Mouse (Mus musculus) layer of hippocampus, adult 18-20 months (tissue): Measurements from ENCODE around the gene Arhgap10. TPM values are rescaled to one million over a fixed set of nuclear protein-coding genes. Genes with fewer than 3 reads are reported as not detected.
"Not testable (repeated sequence)": the region's sequence is repeated elsewhere in the genome, so short reads cannot be mapped to it uniquely, and the experiment has no call there.

ENCODE experiments used
- DNase-seq, 2 experiments: peaks; one replicate each; pipeline ENCODE4 v3.0.0; 2022; ENCODE audit warnings: low spot score in 2 of 2
- total RNA-seq, 2 experiments: library from RNA; stranded (reverse); gene quantifications; 2 replicates each; pipeline ENCODE4 v1.2.3; 2021

Gene Arhgap10
- total RNA-seq, 2 experiments from 2014 or later = 11.0 to 11.3 TPM

DNA sequence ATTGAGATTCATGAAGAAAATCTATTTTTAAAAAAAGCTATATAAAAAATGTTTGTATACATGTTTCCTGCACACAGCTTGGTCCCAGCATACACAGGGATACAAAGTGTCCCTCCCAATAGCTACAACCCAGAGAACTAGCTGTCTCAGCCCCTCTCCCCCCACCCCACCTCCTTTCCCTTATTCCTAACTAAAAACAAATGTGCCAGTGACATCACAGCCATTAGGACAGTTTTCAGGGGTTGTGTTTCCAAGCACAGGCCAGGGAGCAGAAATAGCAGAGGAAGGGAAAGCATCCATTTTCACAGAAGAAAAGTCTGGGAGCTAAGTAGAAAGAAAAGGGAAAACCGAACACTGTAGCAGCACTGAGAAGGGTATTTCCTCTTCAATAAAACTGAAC is 163.6 kb downstream of the Arhgap10 start:
- DNase-seq = no peak

DNA sequence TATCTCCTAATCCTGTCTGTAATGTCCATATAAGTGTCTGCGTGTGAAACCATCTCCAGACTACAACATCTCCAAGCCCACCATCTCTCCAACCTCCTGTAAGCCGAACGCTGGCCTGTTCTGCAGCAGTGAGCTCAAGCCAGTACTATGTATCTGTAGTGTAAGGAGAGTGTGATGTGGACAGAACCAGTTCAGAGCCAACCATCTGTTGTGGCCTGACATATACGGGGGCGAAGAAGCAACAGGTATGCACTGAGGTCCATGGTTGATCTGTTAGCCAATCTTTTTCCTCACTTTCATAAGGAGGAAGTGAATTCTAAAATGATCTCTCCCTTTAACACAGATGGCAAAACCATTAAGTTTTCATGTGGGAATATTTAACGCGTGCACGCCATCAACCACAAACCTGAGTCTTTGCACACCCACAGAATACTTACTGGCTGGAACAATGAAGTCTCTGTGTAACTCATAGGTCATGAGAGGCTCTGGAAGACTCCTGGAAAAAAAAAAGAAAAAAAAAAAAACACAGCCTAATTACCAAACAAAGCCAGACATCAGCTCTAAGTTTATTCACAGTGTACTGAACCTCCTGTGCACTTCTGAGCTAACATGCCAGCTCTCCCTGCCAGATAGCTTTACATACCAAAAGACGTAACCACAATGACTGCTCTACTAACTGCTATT is 166.4 kb downstream of the Arhgap10 start:
- no peak for DNase-seq

DNA sequence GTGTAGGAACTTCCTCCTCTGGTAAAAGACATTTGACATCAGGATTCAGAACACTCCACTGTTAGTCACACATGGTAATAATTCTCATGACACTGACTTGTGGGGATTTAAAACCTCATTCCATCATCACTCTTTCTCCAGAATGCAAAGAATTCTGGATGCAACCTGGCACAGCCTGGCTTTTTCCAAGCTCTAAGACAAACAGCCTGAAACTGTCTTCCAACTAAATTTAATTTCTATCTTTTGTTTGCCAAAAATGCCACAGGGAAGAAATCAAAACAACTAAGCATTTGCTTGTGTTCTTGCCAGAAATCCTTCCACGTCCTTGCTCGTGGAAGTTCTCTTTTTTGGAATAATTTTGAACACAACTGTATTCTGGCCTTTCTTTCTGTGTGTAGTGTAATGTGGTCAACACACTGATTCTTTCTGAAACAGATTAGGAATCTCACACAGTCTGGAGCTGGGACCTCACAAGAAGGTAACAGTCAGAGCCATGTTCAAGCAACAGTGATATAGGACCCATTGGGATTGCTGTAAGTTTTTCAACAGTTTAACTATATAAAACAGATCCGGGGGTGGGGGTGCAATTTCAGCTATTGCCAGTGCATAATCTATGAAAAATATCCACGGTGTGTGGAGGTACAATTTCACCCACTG is 167.5 kb downstream of the Arhgap10 start:
- DNase-seq = no peak

- DNase-seq = no peak
These were observed 173.8 kb downstream of the Arhgap10 start for GRCm38 (mm10) chr8:77343916-77344315.

- DNase-seq = no peak
These were observed 174.4 kb downstream of the Arhgap10 start for GRCm38 (mm10) chr8:77343335-77343734.

- no peak for DNase-seq
These were observed 175.6 kb downstream of the Arhgap10 start for GRCm38 (mm10) chr8:77342144-77342543.

GRCm38 (mm10) chr8:77341329-77341728 is 176.4 kb downstream of the Arhgap10 start:
- DNase-seq = no peak

DNA sequence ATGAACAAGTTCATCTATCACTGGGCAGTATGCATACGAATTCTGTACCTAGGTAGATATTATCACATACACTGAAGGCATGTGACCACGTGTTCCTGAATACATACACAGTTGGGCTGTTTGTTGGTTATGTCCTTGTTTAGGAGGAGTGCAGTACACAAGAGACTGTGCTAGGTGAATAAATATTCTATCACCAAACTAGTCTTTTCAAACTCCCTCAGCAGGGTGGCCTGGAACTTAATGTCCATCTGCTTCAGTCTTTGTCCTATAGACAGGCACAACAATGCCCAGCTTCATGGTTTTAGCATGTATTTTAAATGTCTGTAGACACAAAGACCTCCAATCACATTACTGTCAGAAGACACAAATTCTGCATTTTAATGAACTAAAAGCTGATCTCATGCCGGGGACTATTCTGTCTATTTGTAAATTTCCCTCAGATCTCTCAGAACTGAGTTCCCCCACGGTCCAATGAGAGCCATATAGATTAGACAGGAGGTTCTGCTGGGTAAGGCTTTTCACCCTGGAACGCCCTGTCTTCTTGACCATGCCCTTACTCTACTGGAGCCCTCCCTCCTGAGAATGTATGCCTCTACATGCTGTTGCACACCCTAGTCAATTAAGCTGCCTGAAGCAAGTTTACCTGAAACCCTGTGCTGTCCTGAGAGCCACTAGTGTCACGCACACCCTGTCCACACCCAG is 177.6 kb downstream of the Arhgap10 start:
- DNase-seq = no peak

- DNase-seq = no peak
These were observed 180.5 kb downstream of the Arhgap10 start for GRCm38 (mm10) chr8:77337272-77337671.

GRCm38 (mm10) chr8:77331180-77331579 is 186.6 kb downstream of the Arhgap10 start:
- DNase-seq = no peak

DNA sequence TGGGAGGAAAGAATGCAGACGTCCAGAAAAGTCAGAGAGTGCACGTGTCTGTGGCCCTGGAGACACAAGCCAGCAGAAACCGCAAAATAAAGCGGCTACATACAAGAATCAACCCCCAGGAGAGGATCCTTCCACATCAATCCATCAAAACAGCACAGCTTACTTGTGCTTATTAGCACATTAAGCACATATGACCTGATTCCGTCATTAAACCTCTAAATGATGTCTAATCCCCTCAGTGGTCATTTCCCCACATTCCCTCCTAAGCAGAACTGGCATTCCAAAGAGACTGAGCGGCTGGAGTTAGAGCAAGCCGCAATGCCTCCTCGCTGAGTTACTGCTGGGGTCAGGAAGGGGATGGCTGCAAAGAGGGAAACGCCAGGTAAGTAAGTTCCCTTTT is 187.4 kb downstream of the Arhgap10 start:
- no peak for DNase-seq

GRCm38 (mm10) chr8:77329783-77330182 is 188.0 kb downstream of the Arhgap10 start:
- no peak for DNase-seq

GRCm38 (mm10) chr8:77328473-77328872 is 189.3 kb downstream of the Arhgap10 start:
- no peak for DNase-seq

DNA sequence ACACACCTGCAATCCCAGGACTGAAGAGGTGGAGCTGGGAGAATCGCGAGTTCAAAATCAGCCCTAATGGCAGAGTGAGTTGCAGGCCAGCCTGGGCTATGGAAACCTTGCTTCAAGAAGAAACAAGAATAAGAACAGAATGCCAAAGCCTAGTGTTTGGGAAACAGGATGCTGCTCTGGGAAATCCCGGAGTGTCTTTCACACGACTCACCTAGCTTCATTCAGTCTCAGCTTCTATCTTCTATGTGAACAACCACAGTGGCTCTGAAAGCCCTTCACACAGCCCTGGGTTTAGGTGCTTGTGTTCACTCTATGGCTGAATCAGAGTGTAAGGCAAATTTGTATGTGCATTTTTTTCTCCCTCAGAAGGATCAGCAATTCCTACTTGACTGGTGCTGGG is 190.4 kb downstream of the Arhgap10 start:
- no peak for DNase-seq

DNA sequence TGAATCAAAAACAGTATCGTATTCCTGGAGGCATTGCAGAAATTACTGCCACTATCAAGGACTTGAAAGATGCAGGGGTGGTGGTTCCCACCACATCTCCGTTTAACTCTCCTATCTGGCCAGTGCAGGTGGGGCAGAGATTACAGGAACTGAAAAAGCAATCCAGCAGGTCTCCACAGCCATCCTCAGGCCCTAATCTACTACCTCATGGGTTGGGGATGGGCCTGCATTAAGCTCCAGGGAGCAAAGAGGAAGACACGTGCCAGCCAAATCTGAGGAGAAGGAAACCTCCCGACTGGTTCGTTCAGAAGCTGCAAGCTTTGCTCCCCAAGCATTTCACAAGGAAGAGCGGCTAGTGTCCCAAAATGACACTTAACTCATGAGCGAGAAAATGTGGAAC is 195.0 kb downstream of the Arhgap10 start:
- DNase-seq = not testable (repeated sequence)

GRCm38 (mm10) chr8:77321901-77322300 is 195.9 kb downstream of the Arhgap10 start:
- no peak for DNase-seq

DNA sequence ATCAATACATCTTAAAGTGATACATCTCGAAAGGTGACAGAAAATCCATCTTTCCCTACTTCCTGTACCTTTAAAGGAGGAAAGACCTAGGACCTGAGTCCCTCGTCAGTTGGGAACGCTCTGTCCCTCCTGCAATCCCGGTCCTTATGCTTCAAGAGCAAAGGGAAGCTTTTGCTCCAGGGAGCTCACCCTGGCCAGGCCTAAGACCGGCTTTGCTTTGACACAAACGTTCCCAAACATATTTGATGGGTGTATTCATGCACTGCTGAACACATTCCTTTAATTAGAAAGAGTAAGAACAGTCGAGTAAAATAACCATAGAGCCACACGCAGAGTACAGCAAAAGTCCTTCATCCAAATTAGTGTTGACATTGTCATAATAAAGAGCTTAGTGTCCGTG is 199.2 kb downstream of the Arhgap10 start:
- no peak for DNase-seq

GRCm38 (mm10) chr8:77317771-77318170 is 200.0 kb downstream of the Arhgap10 start:
- no peak for DNase-seq

DNA sequence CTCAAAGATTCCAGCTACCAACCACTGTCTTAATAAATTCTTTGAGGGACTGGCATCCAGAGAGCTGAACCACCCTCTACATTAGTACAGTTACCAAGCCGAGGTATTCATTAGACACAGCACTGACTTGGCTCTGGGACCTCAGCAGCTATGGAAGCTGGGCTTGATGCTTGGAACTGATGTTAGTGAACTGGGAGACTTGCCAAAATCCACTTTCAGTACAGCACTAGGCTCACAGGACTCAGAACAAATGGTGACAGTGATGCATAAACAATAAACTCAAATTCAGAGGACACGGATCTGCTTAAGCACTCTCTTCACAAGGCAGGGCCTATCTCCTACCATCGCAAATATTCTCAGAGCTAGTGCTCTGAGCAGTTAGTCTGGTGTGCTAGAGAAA is 204.8 kb downstream of the Arhgap10 start:
- peak in 1 of 2 experiments; percentile 52 for DNase-seq

DNA sequence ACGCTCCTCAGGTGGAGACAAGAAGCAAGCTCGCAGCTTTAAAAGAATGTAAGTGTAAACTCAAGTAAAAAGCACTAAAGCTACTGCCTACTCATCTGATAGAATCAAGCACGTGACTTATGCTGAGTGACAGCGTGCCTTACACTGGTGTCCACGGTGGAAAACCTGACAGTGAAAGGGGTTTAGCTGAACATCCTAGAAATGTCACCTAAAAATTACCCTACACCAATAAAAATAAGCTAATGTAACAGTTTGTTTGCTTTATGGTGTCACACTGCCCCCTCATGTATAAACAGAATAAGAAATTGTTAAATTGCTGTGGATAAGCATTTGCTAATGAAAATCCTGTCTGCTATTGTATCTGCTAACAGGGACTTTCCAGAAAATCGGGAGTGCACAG is 206.0 kb downstream of the Arhgap10 start:
- DNase-seq = peak in 1 of 2 experiments; percentile 39

DNA sequence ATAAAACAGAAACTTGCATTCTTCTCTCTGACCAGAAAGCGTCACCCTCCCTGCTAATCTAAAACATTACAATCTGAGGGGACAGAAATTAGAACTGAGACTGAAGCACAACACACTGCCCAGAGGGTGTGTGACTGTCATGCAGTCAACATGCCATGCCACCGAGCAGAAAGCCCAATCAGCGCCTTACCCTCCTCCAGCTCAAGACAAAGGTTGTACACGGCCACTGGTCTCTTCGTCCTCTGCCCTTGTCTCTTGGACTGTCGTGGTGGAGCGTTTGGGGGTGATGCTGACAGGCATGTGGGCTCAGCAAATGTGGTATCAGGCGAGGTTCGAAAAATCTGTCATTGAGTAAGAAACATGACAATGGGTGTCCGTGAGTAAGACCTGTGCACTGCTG is 207.2 kb downstream of the Arhgap10 start:
- DNase-seq = no peak

DNA sequence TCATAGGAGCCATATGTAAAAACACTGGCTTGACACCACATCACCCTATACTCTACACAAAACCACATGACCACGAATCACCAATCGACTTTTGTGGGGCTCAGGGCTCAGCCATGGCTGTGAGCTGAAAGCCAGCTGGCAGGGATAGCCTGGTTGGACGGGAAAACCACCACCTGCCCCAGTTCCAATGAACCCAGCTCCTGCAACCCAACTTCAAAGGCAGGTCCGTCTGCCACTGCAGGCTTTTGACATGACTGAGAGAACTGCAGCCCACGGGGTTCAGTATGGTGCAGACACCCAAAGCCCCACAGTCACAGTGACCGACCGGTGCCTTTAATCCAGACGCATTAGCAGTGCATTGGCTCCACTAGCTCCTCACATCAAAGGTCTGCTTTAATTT is 207.7 kb downstream of the Arhgap10 start:
- DNase-seq = no peak
